Mouse (Mus musculus) C2C12 (cell line): Measurements from ENCODE around the gene Mex3a. TPM values are rescaled to one million over a fixed set of nuclear protein-coding genes. Genes with fewer than 3 reads are reported as not detected.
A peak's percentile ranks its signal among the peaks of the same experiment; 100 is the strongest.

Experiments used
- H3K27me3 ChIP-seq: one replicate; pipeline ENCODE4 v1.6.1; 2011; ENCODE audit not compliant: control insufficient read depth, insufficient read depth, insufficient read length
- H3K36me3 ChIP-seq: one replicate; pipeline ENCODE4 v1.6.1; 2011; ENCODE audit not compliant: control insufficient read depth, insufficient read depth
- H3K4me3 ChIP-seq: one replicate; pipeline ENCODE4 v1.5.1; 2011; ENCODE audit warnings: mild to moderate bottlenecking, control low read depth; ENCODE audit not compliant: poor library complexity, insufficient read depth, severe bottlenecking
- H3K79me2 ChIP-seq: one replicate; pipeline ENCODE4 v1.6.1; 2011; ENCODE audit not compliant: control insufficient read depth, insufficient read depth
- H3K79me3 ChIP-seq: one replicate; pipeline ENCODE4 v1.6.1; 2011; ENCODE audit warnings: low read depth, control low read depth
- H3ac ChIP-seq: one replicate; pipeline ENCODE3; 2011; ENCODE audit warnings: low read depth; ENCODE audit not compliant: control insufficient read depth, insufficient read length
- CEBPB ChIP-seq: IDR thresholded peaks from one replicate; pipeline ENCODE4 v1.6.1; 2011; ENCODE audit warnings: low read depth, mild to moderate bottlenecking, control low read depth, moderate library complexity
- CTCF ChIP-seq: IDR thresholded peaks from one replicate; pipeline ENCODE4 v1.5.1; 2011; ENCODE audit not compliant: control insufficient read depth, insufficient read depth, insufficient read length
- FOSL1 ChIP-seq: IDR thresholded peaks from one replicate; pipeline ENCODE4 v1.8.0; 2011; ENCODE audit warnings: mild to moderate bottlenecking, low read length; ENCODE audit not compliant: poor library complexity, insufficient read depth, severe bottlenecking
- MAX ChIP-seq: IDR thresholded peaks from one replicate; pipeline ENCODE4 v1.6.1; 2011; ENCODE audit warnings: mild to moderate bottlenecking, control low read depth
- MYOD1 ChIP-seq: IDR thresholded peaks from one replicate; pipeline ENCODE4 v1.6.1; 2011; ENCODE audit warnings: low read depth; ENCODE audit not compliant: control insufficient read depth, insufficient read length
- MYOG ChIP-seq: IDR thresholded peaks from one replicate; pipeline ENCODE4 v1.6.1; 2011; ENCODE audit not compliant: control insufficient read depth, insufficient read length; ENCODE audit errors: extremely low read depth
- USF1 ChIP-seq: IDR thresholded peaks from one replicate; pipeline ENCODE4 v1.6.1; 2011; ENCODE audit warnings: low read depth, mild to moderate bottlenecking, control low read depth, moderate library complexity
- polyA plus RNA-seq: library from polyadenylated mRNA; unstranded; fragments of >200 nt; fragmentation: generic; extraction: Trizol; gene quantifications from one replicate; pipeline ENCODE4 v1.2.1, GENCODE M21; 2012; ENCODE audit warnings: missing spikeins

The Mex3a gene
- polyA plus RNA-seq, 1 experiment = 14.9 TPM

- Histone ChIP-seq H3K79me2 (peaks cover 98% of the 10 kb centered on the region), H3K36me3 (peaks cover 12% of the 10 kb centered on the region), H3K27me3 (no peaks in the 10 kb centered on the region), H3K79me3 (peaks cover 44% of the 10 kb centered on the region), H3ac (no peak overlapping the region), H3K4me3 (peak overlapping the region; percentile 87)
- TF ChIP-seq MAX = no peak
- no peak for TF ChIP-seq CEBPB
- TF ChIP-seq CTCF = no peak
- TF ChIP-seq MYOD1 = no peak
These were observed 1.5 kb downstream of the Mex3a start for GRCm38 (mm10) chr3:88533706-88534105.

DNA sequence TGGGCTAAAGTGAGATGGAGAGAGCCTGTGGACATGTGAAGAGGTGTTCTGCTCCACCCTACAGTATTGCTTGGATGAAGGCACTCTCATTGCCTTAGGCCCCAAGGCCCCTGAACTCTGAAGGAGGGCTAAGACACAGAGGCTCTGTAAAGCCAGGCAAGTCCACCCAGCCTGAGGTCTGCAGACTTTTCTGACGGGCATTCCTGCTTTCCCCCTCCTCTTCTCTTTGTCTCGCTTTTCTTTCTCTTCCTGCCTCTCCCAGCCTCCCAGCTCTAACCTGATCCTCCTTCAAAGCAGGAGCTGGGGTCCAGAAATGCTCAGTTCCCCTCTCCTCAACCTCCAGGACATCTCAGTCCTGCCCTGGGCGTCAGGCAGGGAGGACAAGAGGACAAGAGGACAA lies 2.8 kb downstream of the Mex3a start:
- peaks cover 13% of the 10 kb centered on the region for H3K36me3 ChIP-seq
- peaks cover 86% of the 10 kb centered on the region for H3K79me2 ChIP-seq
- peaks cover 43% of the 10 kb centered on the region for H3K79me3 ChIP-seq
- TF ChIP-seq USF1 (no peak), FOSL1 (no peak), MYOD1 (no peak), MAX (no peak), CTCF (no peak), MYOG (no peak), CEBPB (no peak)
- no peak overlapping the region for H3K4me3 ChIP-seq
- H3ac ChIP-seq = no peak overlapping the region
- no peaks in the 10 kb centered on the region for H3K27me3 ChIP-seq

DNA sequence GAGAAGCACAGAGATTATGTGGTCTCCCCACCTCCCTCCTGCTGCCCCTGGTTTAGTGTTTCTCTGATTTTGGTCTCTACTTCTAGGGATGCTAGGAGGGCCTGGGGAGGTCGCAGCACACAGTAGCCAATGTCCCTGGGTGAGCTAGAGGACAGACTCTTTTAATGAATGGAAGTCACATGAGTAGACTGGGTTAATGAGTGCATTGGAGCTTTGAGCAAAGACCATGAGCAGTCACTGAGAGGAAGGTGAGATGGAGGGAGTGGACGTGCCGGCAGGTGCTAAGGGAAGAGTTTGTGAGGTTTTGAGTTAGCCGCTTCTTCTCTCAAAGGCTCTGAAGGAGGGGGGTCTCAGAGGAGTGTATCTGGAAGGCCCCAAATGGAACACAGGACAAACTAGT lies 3.3 kb downstream of the Mex3a start:
- TF ChIP-seq CTCF = no peak
- no peak for TF ChIP-seq MYOG
- no peak for TF ChIP-seq MYOD1
- TF ChIP-seq FOSL1 = no peak
- no peak for TF ChIP-seq CEBPB
- Histone ChIP-seq H3ac (no peak overlapping the region), H3K36me3 (peaks cover 17% of the 10 kb centered on the region), H3K79me3 (peaks cover 43% of the 10 kb centered on the region), H3K4me3 (no peak overlapping the region), H3K79me2 (peaks cover 81% of the 10 kb centered on the region), H3K27me3 (no peaks in the 10 kb centered on the region)

GRCm38 (mm10) chr3:88536103-88536930 lies 4.1 kb downstream of the Mex3a start:
- H3K79me3 ChIP-seq = peaks cover 37% of the 10 kb centered on the region
- no peak for TF ChIP-seq CEBPB
- peaks cover 17% of the 10 kb centered on the region for H3K36me3 ChIP-seq
- no peaks in the 10 kb centered on the region for H3K27me3 ChIP-seq
- H3ac ChIP-seq = no peak overlapping the region
- peaks cover 73% of the 10 kb centered on the region for H3K79me2 ChIP-seq
- H3K4me3 ChIP-seq = no peak overlapping the region

DNA sequence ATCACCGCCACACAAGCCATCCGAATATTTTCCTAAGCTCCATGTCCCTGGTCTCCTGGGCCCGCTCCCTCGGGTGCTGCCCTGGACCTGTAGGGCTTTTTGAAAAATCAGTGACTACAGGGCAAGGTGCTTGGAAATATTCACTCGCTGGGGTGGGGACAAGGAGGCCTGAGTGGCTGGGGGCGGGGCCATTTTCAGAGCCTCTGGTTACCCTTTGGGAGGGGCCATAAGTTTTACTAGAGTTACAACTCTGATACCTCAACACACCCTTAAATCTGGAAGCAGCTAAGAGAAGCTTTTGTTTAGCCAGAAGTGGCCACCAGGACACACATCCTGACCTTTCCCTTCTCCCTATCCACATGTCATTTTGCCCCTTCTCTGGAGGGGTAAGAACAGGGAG lies 5.0 kb downstream of the Mex3a start:
- H3K4me3 ChIP-seq = no peak overlapping the region
- H3K79me2 ChIP-seq = peaks cover 65% of the 10 kb centered on the region

More for the DNA sequence above, 5.0 kb downstream of the Mex3a start:
- Histone ChIP-seq H3K36me3 (peaks cover 17% of the 10 kb centered on the region), H3K79me3 (peaks cover 36% of the 10 kb centered on the region), H3ac (no peak overlapping the region), H3K27me3 (no peaks in the 10 kb centered on the region)
- TF ChIP-seq USF1 = no peak
- no peak for TF ChIP-seq CEBPB
- no peak for TF ChIP-seq MAX
- TF ChIP-seq FOSL1 = no peak
- no peak for TF ChIP-seq MYOG
- no peak for TF ChIP-seq CTCF
- TF ChIP-seq MYOD1 = no peak
